Mouse (Mus musculus): ENCODE data around the gene Aif1.

DNA sequence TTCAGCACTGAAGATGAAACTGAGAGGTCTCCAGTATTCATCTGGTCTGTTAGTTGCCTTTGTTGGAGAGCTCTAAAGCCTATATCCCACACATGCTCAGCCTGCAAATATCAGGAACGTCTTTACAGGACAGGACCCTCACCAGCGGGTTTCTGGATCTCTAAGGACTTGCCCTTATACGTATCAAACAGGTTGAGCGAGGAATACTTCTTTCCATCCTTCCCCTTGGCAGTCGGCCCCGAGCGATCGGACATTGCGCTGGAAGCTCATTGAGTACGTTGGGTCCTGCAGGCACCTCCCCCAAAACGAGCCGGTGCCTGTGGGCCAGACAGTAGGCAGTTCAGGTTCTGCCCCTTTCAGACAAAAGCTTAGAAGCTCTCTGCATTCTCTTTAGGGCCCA is 13.1 kb downstream of the Aif1 start:
- TF ChIP-seq CTCF (IDR thresholded peaks at IDR 0.05; ENCODE audit: control insufficient read depth, insufficient read depth, insufficient read length) = no peak
- TF ChIP-seq CEBPB (IDR thresholded peaks at IDR 0.05; ENCODE audit: low read depth) = no peak
- TF ChIP-seq USF1 (IDR thresholded peaks at IDR 0.05; ENCODE audit: low read depth) = no peak

Measured in C2C12 (cell line).